Mouse (Mus musculus): ENCODE data around the gene Ly6g6f.

GRCm38 (mm10) chr17:35060737-35061297 is 24.6 kb downstream of the Ly6g6f start:
- TF ChIP-seq CTCF (IDR thresholded peaks at IDR 0.05; ENCODE audit: low read depth, low read length) (no peak), POLR2AphosphoS5 (IDR thresholded peaks at IDR 0.05; ENCODE audit: insufficient replicate concordance, low read depth, low read length) (no peak), GATA1 (IDR thresholded peaks at IDR 0.05; ENCODE audit: borderline replicate concordance, low read length) (no peak)

Data from G1E (cell line).